Mouse (Mus musculus): ENCODE results near the gene Itfg1. TPM values are rescaled to one million over a fixed set of nuclear protein-coding genes. Genes with fewer than 3 reads are reported as not detected.

Itfg1 gene
- polyA plus RNA-seq, 1 experiment from 2014 or later = 68.4 TPM

- H3K4me1 ChIP-seq (ENCODE audit: control insufficient read depth, insufficient read depth, low read length) = peaks cover 2% of the 10 kb centered on the region; the same call in 1 of the 2 replicates
- WGBS = 4% methylated on average over 59 of the region's 65 CpGs
- peak within 1 kb of the TSS; percentile 83 for H3K9ac ChIP-seq (ENCODE audit: low read length)
- H3K4me3 ChIP-seq (ENCODE audit: low read length) = peak within 1 kb of the TSS; percentile 78
- H3K27me3 ChIP-seq (ENCODE audit: control insufficient read depth, insufficient read depth, low read length) = peaks cover 15% of the 10 kb centered on the region
- peak within 1 kb of the TSS; percentile 35 for H3K27ac ChIP-seq (ENCODE audit: low read length)
- H3K9me3 ChIP-seq (replicated peaks; ENCODE audit: control insufficient read depth, low read length) = no peaks in the 10 kb centered on the region
- no peaks in the 10 kb centered on the region for H3K36me3 ChIP-seq (ENCODE audit: control insufficient read depth, insufficient read depth)
- peak; percentile 88 for ATAC-seq (replicated peaks; ENCODE audit: extremely low read depth, insufficient read depth, low FRiP score)
- peak within 1 kb of the TSS; percentile 100 for H3K4me2 ChIP-seq (ENCODE audit: low read depth, low read length)
Measured at GRCm38 (mm10) chr8:85700751-85701351, 139.9 kb downstream of the Itfg1 start, which contains the start of gene Neto2. Gene Neto2 (minus strand): TSS chr8:85700924.

GRCm38 (mm10) chr8:85700101-85700750 is 140.5 kb downstream of the Itfg1 start:
- peak overlapping the region; percentile 78 for H3K4me3 ChIP-seq (ENCODE audit: low read length)
- H3K4me1 ChIP-seq (ENCODE audit: control insufficient read depth, insufficient read depth, low read length) = peaks cover 2% of the 10 kb centered on the region; the same call in 1 of the 2 replicates
- under 1% methylated on average over 81 of the region's 84 CpGs for WGBS
- H3K9ac ChIP-seq (ENCODE audit: low read length) = peak overlapping the region; percentile 83
- H3K4me2 ChIP-seq (ENCODE audit: low read depth, low read length) = peak overlapping the region; percentile 100
- peak overlapping the region; percentile 35 for H3K27ac ChIP-seq (ENCODE audit: low read length)
- no peaks in the 10 kb centered on the region for H3K36me3 ChIP-seq (ENCODE audit: control insufficient read depth, insufficient read depth)
- ATAC-seq (replicated peaks; ENCODE audit: extremely low read depth, insufficient read depth, low FRiP score) = peak; percentile 94
- no peaks in the 10 kb centered on the region for H3K9me3 ChIP-seq (replicated peaks; ENCODE audit: control insufficient read depth, low read length)
- H3K27me3 ChIP-seq (ENCODE audit: control insufficient read depth, insufficient read depth, low read length) = peaks cover 15% of the 10 kb centered on the region

DNA sequence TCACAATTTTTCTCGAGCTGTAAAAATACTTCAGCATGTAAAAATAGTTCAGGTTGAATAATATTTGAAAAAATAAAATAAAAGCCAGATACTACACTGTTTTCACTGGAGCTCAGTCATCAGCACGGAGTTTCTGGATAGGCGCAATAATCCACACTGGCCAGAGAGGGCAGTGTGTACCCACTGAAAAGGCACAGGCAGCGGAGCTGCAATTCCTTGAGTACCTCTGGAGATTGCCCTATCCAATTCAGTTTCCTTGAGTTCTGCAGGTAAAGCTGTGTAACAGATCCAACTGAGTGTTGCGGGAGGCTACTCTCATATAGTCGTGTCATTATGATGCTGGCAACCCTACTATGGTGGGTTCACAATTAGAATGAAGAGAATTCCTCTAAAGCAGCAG is 141.7 kb downstream of the Itfg1 start:
- H3K27ac ChIP-seq (ENCODE audit: low read length) = no peak overlapping the region
- H3K36me3 ChIP-seq (ENCODE audit: control insufficient read depth, insufficient read depth) = no peaks in the 10 kb centered on the region
- ATAC-seq (replicated peaks; ENCODE audit: extremely low read depth, insufficient read depth, low FRiP score) = no peak
- H3K4me1 ChIP-seq (ENCODE audit: control insufficient read depth, insufficient read depth, low read length) = peaks cover 2% of the 10 kb centered on the region; the same call in 1 of the 2 replicates
- H3K27me3 ChIP-seq (ENCODE audit: control insufficient read depth, insufficient read depth, low read length) = peaks cover 15% of the 10 kb centered on the region
- no peaks in the 10 kb centered on the region for H3K9me3 ChIP-seq (replicated peaks; ENCODE audit: control insufficient read depth, low read length)
- no peak overlapping the region for H3K4me3 ChIP-seq (ENCODE audit: low read length)
- no peak overlapping the region for H3K9ac ChIP-seq (ENCODE audit: low read length)
- 4% methylated on average over 6 of the region's 6 CpGs for WGBS
- H3K4me2 ChIP-seq (ENCODE audit: low read depth, low read length) = peak overlapping the region; percentile 36; the same call in 1 of the 2 replicates

Small RNAs within 50 kb of the gene (microRNA-seq; reads per million reads assigned to microRNA genes)
- not detected for gene Mir8109

Other genes with a start within 250 kb of the Itfg1 start
- gene Neto2, start 140.0 kb downstream of the Itfg1 start, polyA plus RNA-seq (2015; fragmentation: Nextera tagmentation; extraction: Ambion mirVana) = 3.3 and 3.5 TPM in 2 replicates
- 42.2 and 43.3 TPM in 2 replicates for gene Phkb, start within 50 bp of the Itfg1 start, polyA plus RNA-seq (2015; fragmentation: Nextera tagmentation; extraction: Ambion mirVana)